Mouse (Mus musculus) heart, adult 8-10 months (tissue): Measurements from ENCODE around the gene Olfr1349. TPM values are rescaled to one million over a fixed set of nuclear protein-coding genes. Genes with fewer than 3 reads are reported as not detected.
"Not testable (repeated sequence)": the region's sequence is repeated elsewhere in the genome, so short reads cannot be mapped to it uniquely, and the experiment has no call there.

Source experiments
- DNase-seq: peaks from one replicate; pipeline ENCODE4 v3.0.0; 2022; ENCODE audit warnings: low spot score
- total RNA-seq, 4 experiments: library from RNA; stranded (reverse); gene quantifications; 2 replicates each; pipeline ENCODE4 v1.2.4; 2022

The Olfr1349 gene
- total RNA-seq, result not detected

DNA sequence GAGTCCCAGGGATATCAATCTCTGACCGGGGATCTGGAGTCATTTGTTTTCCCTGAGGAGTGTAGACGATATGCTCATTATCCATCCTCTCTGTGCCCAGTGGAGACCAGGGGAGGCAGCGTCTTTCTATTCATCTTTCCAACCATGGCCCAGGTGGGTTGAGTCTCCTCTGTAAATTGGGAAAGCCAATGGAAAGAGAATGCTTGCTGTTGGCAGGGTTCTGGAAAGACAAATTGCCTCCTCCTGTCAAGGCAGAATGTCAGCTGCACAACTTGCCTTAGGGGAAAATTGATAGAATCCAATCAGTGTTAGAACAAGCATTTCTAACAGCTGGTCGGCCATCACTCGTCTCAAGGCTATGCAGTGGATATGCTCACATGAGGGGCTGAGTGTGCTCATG, at the start of gene Olfr1349:
Gene Olfr1349 (minus strand): TSS at position 101 of the 400 bp plus-strand sequence.
- DNase-seq, result no peak

DNA sequence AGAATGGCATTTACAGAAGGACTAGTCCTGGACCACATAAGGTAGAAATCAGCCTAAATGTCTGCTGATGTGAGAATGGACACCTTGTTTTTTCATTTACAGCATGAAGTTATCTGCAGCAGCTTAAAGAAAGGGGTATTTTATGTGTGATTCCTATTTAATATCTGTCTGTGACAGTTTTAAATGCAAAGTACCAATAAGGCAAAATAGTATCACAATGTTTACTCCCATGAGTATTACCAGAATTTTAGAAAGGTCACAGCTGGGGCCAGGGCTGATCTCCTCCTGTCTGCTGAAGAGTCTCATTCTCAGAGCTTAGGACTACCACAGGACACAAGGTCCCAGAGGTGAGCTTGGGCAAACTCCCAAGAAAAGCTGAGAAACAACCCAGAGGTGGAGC, 41.8 kb upstream of the Olfr1349 start, which contains the start of gene Olfr1350:
Gene Olfr1350 (plus strand): TSS at position 301 of the 400 bp plus-strand sequence.
- DNase-seq, result no peak

DNA sequence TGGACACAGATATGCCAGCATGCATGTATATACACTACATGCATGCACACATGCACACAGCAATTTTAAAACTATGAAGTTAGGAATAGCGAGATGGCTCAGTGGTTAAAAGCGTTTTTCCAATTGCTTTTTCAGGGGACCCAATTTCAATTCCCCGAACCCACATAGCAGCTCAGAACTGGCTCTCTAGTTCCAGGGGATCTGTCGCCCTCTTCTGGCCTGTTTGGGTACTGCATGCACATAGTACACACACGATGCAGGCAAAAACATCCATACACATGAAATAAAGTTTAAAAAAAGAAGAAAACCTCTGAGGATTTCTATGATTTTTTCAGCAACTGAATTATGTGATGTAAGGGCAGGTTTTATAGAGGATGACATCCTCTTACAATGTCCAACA, 3.4 kb upstream of the Olfr1349 start:
- no peak for DNase-seq

DNA sequence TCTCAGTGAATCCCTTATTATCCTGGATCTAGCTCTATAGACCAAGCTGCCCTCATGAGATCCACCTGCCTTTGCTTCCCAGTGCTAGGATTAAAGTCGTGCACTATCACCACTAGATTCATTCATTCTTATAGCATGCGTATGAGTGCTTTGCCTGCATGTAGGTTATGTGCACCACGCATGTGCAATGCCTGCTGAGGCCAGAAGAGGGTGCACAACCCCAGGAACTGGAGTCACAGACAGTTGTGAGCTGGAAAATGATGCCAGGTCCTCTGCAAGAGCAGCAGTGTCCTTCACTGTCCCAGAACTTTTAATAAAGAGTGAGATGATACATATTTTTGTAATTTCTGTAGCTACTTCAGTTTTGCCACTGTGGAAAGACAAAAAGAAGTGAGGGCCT, 2.3 kb upstream of the Olfr1349 start:
- no peak for DNase-seq

DNA sequence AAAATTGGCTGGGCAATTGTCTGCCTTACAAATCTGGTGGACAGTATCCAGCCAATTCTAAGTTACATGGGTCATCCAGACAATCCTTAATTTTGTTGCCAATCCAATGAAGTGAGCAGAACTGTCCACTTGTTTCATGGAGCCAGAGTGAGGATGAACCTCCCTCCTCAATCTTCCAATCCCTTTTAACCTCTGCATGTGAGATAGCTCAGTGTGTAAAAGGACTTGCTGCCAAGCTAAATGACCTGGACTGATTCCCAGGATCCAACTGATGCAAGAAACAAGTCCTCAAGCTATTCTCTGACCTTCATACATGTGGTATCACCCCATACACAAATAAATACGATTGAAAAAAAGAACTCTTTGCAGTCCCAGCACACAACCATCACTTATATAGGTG, 1.1 kb downstream of the Olfr1349 start:
- no peak for DNase-seq

DNA sequence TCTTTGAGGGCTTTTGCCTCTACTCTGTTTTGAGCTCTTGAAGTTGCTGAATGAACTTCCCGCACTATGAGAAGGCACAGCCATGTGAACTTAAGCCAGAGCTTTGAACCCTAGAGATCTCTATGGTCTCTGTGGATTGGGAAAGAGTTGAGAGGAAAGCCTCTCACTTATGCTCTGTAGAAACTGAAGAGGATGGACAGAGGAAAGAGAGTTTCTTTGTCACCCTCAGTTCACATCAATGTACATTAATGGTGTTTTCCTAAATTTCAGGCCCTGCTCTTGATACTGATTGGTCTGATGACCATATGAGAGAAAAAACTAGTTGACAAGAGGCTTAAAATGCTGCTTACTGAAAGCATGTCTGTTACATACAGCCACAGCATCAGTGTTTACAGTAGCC, 14.1 kb downstream of the Olfr1349 start, which contains the start of gene Olfr1348:
Gene Olfr1348 (minus strand): TSS at position 101 of the 400 bp plus-strand sequence.
- no peak for DNase-seq

DNA sequence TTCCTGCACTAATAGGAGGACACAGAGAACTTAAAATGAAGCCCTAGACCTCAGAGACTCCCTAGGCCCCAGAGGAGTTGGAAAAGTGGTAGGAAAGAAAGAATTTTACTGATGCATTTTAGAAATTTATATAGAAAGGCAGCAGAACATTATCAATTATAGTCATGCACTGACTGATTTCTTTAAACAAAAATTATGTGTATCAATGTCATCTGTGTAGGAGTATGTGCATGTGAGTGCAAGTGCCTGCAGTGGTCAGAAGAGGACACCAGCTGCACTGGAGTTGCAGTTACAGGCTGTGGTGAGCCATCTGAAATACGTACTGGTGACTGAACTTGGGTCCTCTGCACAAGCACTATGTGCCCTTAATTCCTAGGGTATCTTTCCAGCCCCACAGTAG, 23.1 kb downstream of the Olfr1349 start, which contains the start of gene Olfr1347:
Gene Olfr1347 (minus strand): TSS at position 101 of the 400 bp plus-strand sequence.
- DNase-seq, result no peak

DNA sequence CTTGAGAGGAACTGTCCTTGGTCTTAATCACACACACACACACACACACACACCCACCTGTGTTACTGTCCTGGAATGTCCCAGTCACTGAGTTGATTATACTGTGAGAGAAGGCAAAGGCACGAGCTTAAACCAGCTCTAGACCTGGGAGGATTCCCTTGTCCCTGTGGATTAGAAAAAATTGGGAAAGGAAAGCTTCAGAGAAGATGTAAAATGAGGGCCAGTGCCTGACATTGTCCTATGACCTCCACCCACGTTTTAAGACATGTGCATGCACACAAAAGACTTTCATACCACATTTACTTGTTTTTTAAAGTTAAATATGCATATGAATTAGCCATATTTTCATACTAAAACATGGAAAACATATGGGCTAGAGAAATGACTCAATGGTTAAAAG, 35.9 kb downstream of the Olfr1349 start, which contains the start of gene Olfr5:
Gene Olfr5 (minus strand): TSS at position 101 of the 400 bp plus-strand sequence.
- DNase-seq, result no peak

DNA sequence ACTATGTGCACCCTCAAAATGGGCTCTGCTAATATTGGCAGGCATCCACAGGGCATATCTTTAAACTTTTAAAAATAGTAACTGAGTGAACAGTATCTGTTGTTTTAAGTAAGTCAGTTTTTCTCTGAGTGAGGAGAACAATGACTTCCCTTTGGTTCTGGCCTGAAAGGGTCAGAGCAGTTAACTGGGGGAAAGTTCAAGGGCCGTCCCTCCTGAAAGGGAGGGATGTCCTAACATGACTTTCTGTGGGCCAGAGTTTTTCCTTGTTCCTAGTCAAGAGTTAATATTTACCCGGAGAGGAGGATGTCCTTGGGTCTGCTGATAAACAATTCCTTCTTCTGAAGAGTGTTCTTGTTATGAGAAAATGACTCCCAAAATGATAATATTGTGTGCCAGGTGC, 45.1 kb downstream of the Olfr1349 start:
- not testable (repeated sequence) for DNase-seq

DNA sequence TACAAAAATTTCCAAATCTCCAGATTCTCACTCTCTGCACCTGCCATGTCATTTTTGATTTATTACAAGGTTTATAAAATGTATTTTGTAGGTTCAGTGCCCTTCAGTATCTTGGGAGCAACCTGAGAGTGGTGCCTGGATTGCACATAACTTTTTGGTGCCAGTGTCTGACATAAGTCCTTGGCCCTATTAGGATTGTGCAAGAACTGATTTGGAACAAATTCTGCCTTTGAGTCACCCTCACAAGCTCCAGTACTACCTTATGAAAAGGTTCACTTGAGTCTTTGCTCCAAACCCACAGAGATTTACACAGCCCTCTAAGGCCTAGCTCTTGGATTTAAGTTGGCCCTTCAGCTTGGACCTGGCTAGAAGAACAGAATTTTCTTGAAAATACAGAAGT, 55.8 kb downstream of the Olfr1349 start, which contains the start of gene Olfr1346:
Gene Olfr1346 (plus strand): TSS at position 151 of the 400 bp plus-strand sequence.
- no peak for DNase-seq

Other genes with a start within 250 kb of the Olfr1349 start
- 1 to 10 TPM; 2.9 to 4.9 (median 4.2) TPM for gene Zfp667, start 236.4 kb downstream of the Olfr1349 start, total RNA-seq
- gene Zfp583, start 191.7 kb downstream of the Olfr1349 start, total RNA-seq, result 1 to 10 TPM; 1.7 to 3.2 (median 1.9) TPM
- under 1 TPM; 0.17 to 0.44 (median 0.32) TPM for gene Gm3854, start 179.2 kb downstream of the Olfr1349 start, total RNA-seq
- gene Zfp78, start 159.7 kb downstream of the Olfr1349 start, total RNA-seq, result 1 to 10 TPM; 2.2 to 3.8 (median 2.9) TPM
- 1 to 10 TPM; 2.2 to 5.0 (median 3.2) TPM for gene Zfp28, start 139.7 kb downstream of the Olfr1349 start, total RNA-seq
- not detected for gene Smim17, start 124.2 kb downstream of the Olfr1349 start, total RNA-seq
- gene Gm20715, start 112.7 kb downstream of the Olfr1349 start, total RNA-seq, result not detected
- gene Olfr1344, start 84.3 kb downstream of the Olfr1349 start, total RNA-seq, result not detected
- gene Olfr1336, start 66.8 kb downstream of the Olfr1349 start, total RNA-seq, result not detected
- gene Olfr1346, start 55.8 kb downstream of the Olfr1349 start, total RNA-seq, result not detected
- not detected for gene Olfr5, start 36.0 kb downstream of the Olfr1349 start, total RNA-seq
- not detected for gene Olfr1347, start 23.2 kb downstream of the Olfr1349 start, total RNA-seq
- gene Olfr1348, start 14.2 kb downstream of the Olfr1349 start, total RNA-seq, result not detected
- gene Olfr1350, start 41.9 kb upstream of the Olfr1349 start, total RNA-seq, result not detected
- 1 to 10 TPM; 2.3 to 4.0 (median 3.2) TPM for gene Zim1, start 173.5 kb upstream of the Olfr1349 start, total RNA-seq
- 1 to 10 TPM; 3.1 to 5.9 (median 4.3) TPM for gene Peg3, start 207.5 kb upstream of the Olfr1349 start, total RNA-seq
- gene Usp29, start 207.6 kb upstream of the Olfr1349 start, total RNA-seq, result not detected